Mouse (Mus musculus) midbrain, embryonic 14.5 days (tissue): Measurements from ENCODE around the gene Ppil6. TPM values are rescaled to one million over a fixed set of nuclear protein-coding genes. Genes with fewer than 3 reads are reported as not detected.

ENCODE experiments used
- ATAC-seq: fragments of 200-750 bp; cut with Nextera tagmentation; 2 replicates; pipeline ENCODE4 v1.8.0; 2017; ENCODE audit warnings: moderate number of reproducible peaks, moderate library complexity; ENCODE audit not compliant: low FRiP score, low TSS enrichment
- DNase-seq: peaks from one replicate; pipeline ENCODE4 v3.0.0-alpha.2; 2015
- H3K27ac ChIP-seq: fragments of 300-500 bp; sonication (generic); replicated peaks from 2 replicates; pipeline ENCODE4 v1.5.1; 2014; ENCODE audit warnings: mild to moderate bottlenecking, low read depth, low read length, moderate library complexity
- H3K27me3 ChIP-seq: fragments of 300-500 bp; sonication (generic); 2 replicates; pipeline ENCODE4 v1.6.1; 2014; ENCODE audit warnings: low read length, control low read depth, mixed read lengths; ENCODE audit not compliant: control insufficient read depth, insufficient read depth
- H3K36me3 ChIP-seq: fragments of 300-500 bp; sonication (generic); 2 replicates; pipeline ENCODE4 v1.6.1; 2014; ENCODE audit warnings: low read length, control low read depth; ENCODE audit not compliant: control insufficient read depth, insufficient read depth
- H3K4me1 ChIP-seq: fragments of 300-500 bp; sonication (generic); 2 replicates; pipeline ENCODE4 v1.6.1; 2014; ENCODE audit warnings: mild to moderate bottlenecking, antibody characterized with exemption, low read length, control low read depth; ENCODE audit not compliant: control insufficient read depth, insufficient read depth
- H3K4me2 ChIP-seq: fragments of 300-500 bp; sonication (generic); 2 replicates; pipeline ENCODE4 v1.6.1; 2014; ENCODE audit warnings: mild to moderate bottlenecking, low read length, moderate library complexity
- H3K4me3 ChIP-seq: fragments of 300-500 bp; sonication (generic); replicated peaks from 2 replicates; pipeline ENCODE4 v1.5.1; 2014; ENCODE audit warnings: low read depth, low read length
- H3K9ac ChIP-seq: fragments of 300-500 bp; sonication (generic); replicated peaks from 2 replicates; pipeline ENCODE4 v1.6.1; 2014; ENCODE audit warnings: mild to moderate bottlenecking, low read length, moderate library complexity
- H3K9me3 ChIP-seq: fragments of 300-500 bp; sonication (generic); 2 replicates; pipeline ENCODE4 v1.6.1; 2016; ENCODE audit warnings: low read length, control low read depth, mixed read lengths; ENCODE audit not compliant: control insufficient read depth
- WGBS: fragments of 180-500 bp; shearing (Covaris S2); extraction: QIAGEN DNeasy Blood & Tissue Kit; methylation state at CpG from one replicate; pipeline ENCODE4 v1.1.7; 2014; 5-methylcytosine and 5-hydroxymethylcytosine counted together
- polyA plus RNA-seq: library from polyadenylated mRNA; unstranded; fragments of >200 nt; fragmentation: Nextera tagmentation; extraction: Ambion mirVana; gene quantifications from 2 replicates; pipeline ENCODE4 v1.2.1, GENCODE M21; 2014

The Ppil6 gene
- polyA plus RNA-seq, 1 experiment from 2014 or later: 1.3 TPM

- Histone ChIP-seq H3K4me2 (no peak overlapping the region), H3K36me3 (no peaks in the 10 kb centered on the region), H3K9me3 (peaks cover 17% of the 10 kb centered on the region), H3K4me1 (no peaks in the 10 kb centered on the region), H3K9ac (no peak overlapping the region), H3K27me3 (no peaks in the 10 kb centered on the region), H3K4me3 (no peak overlapping the region), H3K27ac (no peak overlapping the region)
- WGBS: 100% methylated on average over 1 of the region's 1 CpGs
- ATAC-seq: no peak
- DNase-seq: no peak
Measured at GRCm38 (mm10) chr10:41558401-41558800, 68.2 kb downstream of the Ppil6 start.

- no peak overlapping the region for H3K27ac ChIP-seq
- ATAC-seq (no peak), DNase-seq (no peak)
- 95% methylated on average over 10 of the region's 10 CpGs for WGBS
- H3K4me1 ChIP-seq: no peaks in the 10 kb centered on the region
- H3K9ac ChIP-seq: no peak overlapping the region
- H3K27me3 ChIP-seq: no peaks in the 10 kb centered on the region
- peaks cover 17% of the 10 kb centered on the region for H3K9me3 ChIP-seq
- H3K36me3 ChIP-seq: no peaks in the 10 kb centered on the region
- H3K4me2 ChIP-seq: no peak overlapping the region
- H3K4me3 ChIP-seq: no peak overlapping the region
Measured at GRCm38 (mm10) chr10:41561701-41562395, 71.6 kb downstream of the Ppil6 start.

Other genes with a start within 250 kb of the Ppil6 start
- 26.9 and 33.9 TPM in 2 replicates for gene Fig4, start 187.2 kb upstream of the Ppil6 start, polyA plus RNA-seq
- 0.08 and 0.12 TPM in 2 replicates for gene Ak9, start 186.5 kb upstream of the Ppil6 start, polyA plus RNA-seq
- gene Zbtb24, start 40.1 kb upstream of the Ppil6 start, polyA plus RNA-seq: 18.5 and 20.5 TPM in 2 replicates
- 17.0 and 20.5 TPM in 2 replicates for gene Mical1, start 14.1 kb upstream of the Ppil6 start, polyA plus RNA-seq
- gene Smpd2, start 70 bp upstream of the Ppil6 start, polyA plus RNA-seq: 35.5 and 36.1 TPM in 2 replicates
- gene Cd164, start 29.0 kb downstream of the Ppil6 start, polyA plus RNA-seq: 34.9 and 63.8 TPM in 2 replicates
- gene Ccdc162, start 226.2 kb downstream of the Ppil6 start, polyA plus RNA-seq: 0.26 and 0.55 TPM in 2 replicates